Mouse (Mus musculus) kidney, adult 11 months (tissue): ENCODE data around the gene Lrch3.
"Not testable (repeated sequence)": the region's sequence is repeated elsewhere in the genome, so short reads cannot be mapped to it uniquely, and the experiment has no call there.

ENCODE experiments used
- DNase-seq: peaks from one replicate; pipeline ENCODE4 v3.0.0; 2022

The Lrch3 gene

GRCm38 (mm10) chr16:32915292-32916068, 1.6 kb downstream of the Lrch3 start:
- no peak for DNase-seq

GRCm38 (mm10) chr16:32926629-32927028, 12.7 kb downstream of the Lrch3 start:
- DNase-seq: not testable (repeated sequence)

- DNase-seq: no peak
These were observed 13.1 kb downstream of the Lrch3 start for GRCm38 (mm10) chr16:32927044-32927443.

GRCm38 (mm10) chr16:32929918-32930317, 16.0 kb downstream of the Lrch3 start:
- no peak for DNase-seq

DNA sequence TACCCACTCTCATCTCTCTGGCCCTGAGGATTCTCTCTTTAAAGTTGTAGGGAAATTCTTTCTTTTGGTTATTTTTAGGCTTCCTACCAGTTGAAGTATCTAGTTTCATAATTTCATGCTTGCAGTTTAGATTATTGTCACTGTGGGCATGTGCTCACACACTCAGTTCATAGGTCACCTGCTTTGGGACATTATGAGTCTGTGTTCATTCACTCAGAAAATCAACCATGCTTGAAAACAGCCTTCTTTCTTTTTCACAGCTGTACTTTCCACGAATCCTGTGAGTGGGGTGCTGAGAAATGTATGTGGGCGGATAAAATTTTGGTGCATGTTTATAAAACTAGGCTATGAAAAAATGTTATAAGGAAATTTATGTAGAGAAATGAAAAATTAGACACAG, 20.6 kb downstream of the Lrch3 start:
- no peak for DNase-seq

- DNase-seq: no peak
These were observed 21.2 kb downstream of the Lrch3 start for GRCm38 (mm10) chr16:32935088-32935487.

DNA sequence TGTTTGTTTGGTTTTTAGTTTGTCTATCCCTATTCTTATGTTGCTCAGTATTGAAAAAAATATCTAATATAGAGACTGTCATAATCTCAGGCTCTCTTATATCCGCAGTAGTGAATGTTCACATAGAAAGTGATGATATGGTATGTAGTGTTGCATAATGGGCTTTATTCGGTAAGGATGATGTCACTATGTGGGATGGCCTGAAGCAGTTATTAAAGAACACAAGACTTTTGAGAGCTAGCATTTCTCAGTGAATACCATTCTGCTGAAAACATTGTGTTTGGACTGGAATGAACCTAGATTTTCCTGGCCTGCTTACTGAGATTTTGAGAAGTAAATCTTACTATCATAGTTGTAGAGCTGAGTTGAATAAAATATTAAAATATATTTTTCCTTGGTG, 23.5 kb downstream of the Lrch3 start:
- no peak for DNase-seq

DNA sequence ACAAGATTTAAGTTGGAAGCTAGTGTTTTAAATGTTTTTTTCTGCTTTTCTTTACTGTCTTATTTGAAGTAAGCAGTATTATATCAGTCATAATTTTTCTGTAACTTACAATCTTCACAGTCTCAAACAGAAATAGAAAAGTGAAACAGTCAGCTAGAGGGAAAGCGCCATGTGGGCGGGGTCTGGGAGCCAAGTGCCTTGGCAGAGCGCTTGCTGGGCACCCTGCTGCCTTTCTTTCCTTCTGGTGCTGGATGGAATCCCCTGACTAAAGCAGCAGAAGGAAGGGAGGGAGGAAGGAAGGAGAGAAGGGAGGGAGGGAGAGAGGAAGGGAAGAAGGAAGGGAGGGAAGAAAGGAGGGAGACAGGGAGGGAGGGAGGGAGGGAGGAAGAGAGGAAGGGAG, 25.4 kb downstream of the Lrch3 start:
- DNase-seq: not testable (repeated sequence)

GRCm38 (mm10) chr16:32939716-32940115, 25.8 kb downstream of the Lrch3 start:
- not testable (repeated sequence) for DNase-seq

- DNase-seq: not testable (repeated sequence)
These were observed 27.3 kb downstream of the Lrch3 start for GRCm38 (mm10) chr16:32941226-32941625.

GRCm38 (mm10) chr16:32942694-32943093, 28.8 kb downstream of the Lrch3 start:
- no peak for DNase-seq

- no peak for DNase-seq
These were observed 31.5 kb downstream of the Lrch3 start for GRCm38 (mm10) chr16:32945379-32945778.

GRCm38 (mm10) chr16:32948016-32948415, 34.1 kb downstream of the Lrch3 start:
- DNase-seq: no peak

GRCm38 (mm10) chr16:32948656-32949055, 34.8 kb downstream of the Lrch3 start:
- DNase-seq: no peak

DNA sequence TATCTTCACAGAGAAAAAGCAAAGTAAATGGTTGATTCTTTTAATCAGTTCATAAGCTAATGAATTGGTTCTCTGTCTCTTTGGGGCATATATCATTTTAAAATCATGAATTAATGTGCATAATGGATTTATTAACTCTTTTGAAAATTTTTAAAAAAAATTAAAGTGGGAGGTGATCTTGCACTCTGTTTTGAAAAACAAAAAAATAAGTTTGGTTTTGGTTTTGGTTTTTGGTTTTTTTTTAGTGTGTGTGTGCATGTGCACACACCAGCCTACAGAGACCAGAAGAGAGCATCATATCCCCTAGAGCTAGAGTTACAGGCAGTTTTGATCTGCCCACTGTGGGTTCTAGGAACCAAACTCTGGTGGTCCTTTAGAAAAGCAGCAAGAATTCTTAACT, 35.4 kb downstream of the Lrch3 start:
- DNase-seq: no peak

GRCm38 (mm10) chr16:32951074-32951473, 37.2 kb downstream of the Lrch3 start:
- no peak for DNase-seq

DNA sequence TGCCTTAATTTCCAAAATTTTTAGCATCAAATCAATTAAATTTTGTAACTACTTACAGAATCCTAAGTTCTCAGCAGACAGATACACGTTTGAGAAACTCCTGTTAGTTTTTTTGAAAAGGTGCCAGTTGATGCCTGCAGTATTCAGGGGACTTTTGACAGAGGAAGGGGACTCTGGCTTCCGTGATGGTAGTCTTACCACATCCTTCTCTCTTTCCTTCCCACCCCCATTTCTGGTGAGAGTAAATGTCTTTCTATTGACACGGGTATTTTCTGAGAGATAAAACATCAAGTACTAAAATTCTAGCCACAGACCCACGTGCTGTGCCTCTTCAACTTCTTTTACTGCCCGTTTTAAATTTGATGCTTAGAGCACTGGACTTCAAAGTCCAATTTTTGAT, 39.9 kb downstream of the Lrch3 start:
- no peak for DNase-seq

GRCm38 (mm10) chr16:32954304-32954703, 40.4 kb downstream of the Lrch3 start:
- no peak for DNase-seq

- no peak for DNase-seq
These were observed 43.0 kb downstream of the Lrch3 start for GRCm38 (mm10) chr16:32956889-32957288.

DNA sequence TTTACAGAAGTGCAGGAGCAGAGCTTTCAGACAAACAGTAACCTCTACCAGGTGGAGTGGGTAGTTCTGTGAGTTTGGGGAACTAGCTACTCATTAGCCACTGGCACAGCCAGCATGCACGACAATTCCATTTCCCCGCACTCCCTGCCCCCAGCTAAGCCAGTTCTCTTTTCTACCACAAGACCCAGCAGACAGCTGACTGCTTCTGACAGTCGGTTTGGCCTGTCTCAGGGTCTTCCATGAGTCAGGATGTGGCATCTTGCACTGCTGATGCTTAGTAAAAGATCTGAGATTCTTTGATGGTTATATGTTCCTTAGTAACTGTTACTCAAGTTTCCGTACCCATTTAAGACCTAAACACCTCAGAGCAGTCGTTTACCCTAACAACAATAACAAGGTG, 58.6 kb downstream of the Lrch3 start:
- DNase-seq: no peak

GRCm38 (mm10) chr16:32973047-32973446, 59.1 kb downstream of the Lrch3 start:
- DNase-seq: no peak

- DNase-seq: no peak
These were observed 66.3 kb downstream of the Lrch3 start for GRCm38 (mm10) chr16:32980227-32980626.

GRCm38 (mm10) chr16:32981405-32981804, 67.5 kb downstream of the Lrch3 start:
- DNase-seq: no peak

- DNase-seq: no peak
These were observed 70.7 kb downstream of the Lrch3 start for GRCm38 (mm10) chr16:32984631-32985030.

DNA sequence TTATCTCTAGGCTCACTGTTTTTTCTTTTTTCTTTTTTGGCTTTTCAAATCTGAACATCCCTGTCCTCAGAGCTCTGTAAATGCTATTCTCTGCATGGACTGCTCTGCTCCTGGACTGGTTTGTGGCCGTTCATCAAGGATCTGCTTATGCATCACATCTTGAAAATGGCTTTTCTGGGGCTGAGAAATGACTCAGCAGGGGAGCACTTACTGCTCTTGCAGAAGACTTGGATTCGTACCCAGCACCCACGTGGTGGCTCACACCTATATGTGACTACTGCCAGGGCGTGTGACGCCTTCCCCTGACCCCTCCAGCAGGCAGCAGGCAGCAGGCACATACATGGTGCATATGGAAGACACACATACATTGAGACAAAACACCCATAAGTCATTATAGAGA, 78.3 kb downstream of the Lrch3 start:
- DNase-seq: no peak
